Mouse (Mus musculus): Measurements from ENCODE around the gene Birc2. TPM values are rescaled to one million over a fixed set of nuclear protein-coding genes. Genes with fewer than 3 reads are reported as not detected.
"Not testable (repeated sequence)": the region's sequence is repeated elsewhere in the genome, so short reads cannot be mapped to it uniquely, and the experiment has no call there.

The Birc2 gene
- polyA plus RNA-seq, 1 experiment from 2014 or later, result 42.8 TPM

- H3K4me3 ChIP-seq (ENCODE audit: low read depth, low read length), result no peak overlapping the region
- 86% methylated on average over 10 of the region's 10 CpGs for WGBS
These were observed 33.9 kb upstream of the Birc2 start for GRCm38 (mm10) chr9:7870556-7871315.

DNA sequence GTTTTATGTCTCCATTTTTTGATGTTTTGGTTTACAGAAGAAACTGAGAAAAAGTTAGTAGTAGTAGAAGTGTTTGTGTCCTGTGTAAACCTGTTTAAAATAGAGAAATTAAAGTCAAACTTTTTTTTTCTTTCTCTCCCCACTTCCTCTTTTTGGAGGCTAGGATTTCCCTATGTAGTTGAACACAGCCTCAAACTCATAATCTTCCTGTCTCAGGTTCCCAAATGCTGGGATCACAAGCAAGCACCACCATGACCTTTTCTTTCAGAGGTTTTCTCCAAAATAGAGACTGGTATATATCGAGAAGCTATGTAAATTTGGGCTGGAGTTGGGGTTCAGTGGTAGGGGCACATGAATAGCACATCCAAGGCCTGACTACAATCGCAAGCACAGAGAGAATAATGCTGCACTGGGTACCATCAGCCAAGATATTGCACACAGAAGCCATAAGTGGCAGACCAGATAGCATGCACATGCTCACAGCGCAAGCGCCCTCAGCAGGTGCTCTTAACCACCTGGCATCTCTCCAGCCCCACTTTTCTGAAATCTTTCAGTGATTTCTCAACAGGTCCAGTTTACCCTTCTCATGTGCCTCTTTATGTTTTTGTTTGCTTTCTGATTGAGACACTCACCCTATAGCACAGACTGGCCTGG lies 32.1 kb upstream of the Birc2 start:
- 95% methylated on average over 4 of the region's 4 CpGs for WGBS
- H3K27ac ChIP-seq (replicated peaks; ENCODE audit: low read depth, low read length), result no peak overlapping the region
- no peak for DNase-seq (ENCODE audit: low spot score)

More at GRCm38 (mm10) chr9:7870556-7871315, 33.9 kb upstream of the Birc2 start:
- Histone ChIP-seq H3K36me3 (ENCODE audit: control insufficient read depth, insufficient read depth, low read length) (no peaks in the 10 kb centered on the region), H3K9me3 (ENCODE audit: control insufficient read depth, low read length) (no peaks in the 10 kb centered on the region; the same call in 1 of the 2 replicates), H3K4me2 (ENCODE audit: low read depth, severe bottlenecking) (no peak overlapping the region), H3K4me1 (ENCODE audit: control insufficient read depth, insufficient read depth, low read length) (peaks cover 3% of the 10 kb centered on the region; the same call in 1 of the 2 replicates), H3K27ac (replicated peaks; ENCODE audit: low read depth, low read length) (no peak overlapping the region), H3K27me3 (ENCODE audit: control insufficient read depth, insufficient read depth, low read length) (no peaks in the 10 kb centered on the region), H3K9ac (ENCODE audit: low read length) (no peak overlapping the region)
- no peak for ATAC-seq (ENCODE audit: insufficient number of reproducible peaks, low FRiP score, low TSS enrichment, low read depth)
- no peak for DNase-seq (ENCODE audit: low spot score)

DNA sequence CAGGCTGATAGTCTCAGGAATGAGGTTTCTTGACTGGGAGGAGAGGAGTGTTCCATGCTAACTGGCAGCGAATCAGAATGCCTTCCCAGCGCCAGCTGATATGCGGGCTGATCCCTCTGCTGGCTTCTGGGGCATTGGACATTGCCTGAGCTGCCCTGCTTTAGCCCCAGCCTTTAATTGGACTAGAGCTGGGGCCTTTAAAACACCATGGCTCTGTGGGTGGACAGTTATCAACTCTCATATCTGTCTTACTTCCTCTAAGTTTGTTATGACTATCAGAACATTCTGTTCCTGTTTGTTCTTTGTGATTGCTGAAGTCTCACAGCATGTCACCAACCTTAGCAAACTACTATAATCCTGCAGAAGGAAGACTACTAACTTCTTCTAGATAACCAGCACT lies 31.1 kb upstream of the Birc2 start:
- H3K4me2 ChIP-seq (ENCODE audit: low read depth, severe bottlenecking), result no peak overlapping the region
- no peak overlapping the region for H3K27ac ChIP-seq (replicated peaks; ENCODE audit: low read depth, low read length)
- peaks cover 3% of the 10 kb centered on the region; the same call in 1 of the 2 replicates for H3K4me1 ChIP-seq (ENCODE audit: control insufficient read depth, insufficient read depth, low read length)
- DNase-seq (ENCODE audit: low spot score) (no peak), ATAC-seq (ENCODE audit: insufficient number of reproducible peaks, low FRiP score, low TSS enrichment, low read depth) (no peak)
- H3K27me3 ChIP-seq (ENCODE audit: control insufficient read depth, insufficient read depth, low read length), result no peaks in the 10 kb centered on the region
- no peak overlapping the region for H3K4me3 ChIP-seq (ENCODE audit: low read depth, low read length)
- H3K9me3 ChIP-seq (ENCODE audit: control insufficient read depth, low read length), result no peaks in the 10 kb centered on the region
- no peak overlapping the region for H3K9ac ChIP-seq (ENCODE audit: low read length)
- no peaks in the 10 kb centered on the region for H3K36me3 ChIP-seq (ENCODE audit: control insufficient read depth, insufficient read depth, low read length)
- 90% methylated on average over 3 of the region's 3 CpGs for WGBS

More for the DNA sequence above, 32.1 kb upstream of the Birc2 start:
- H3K36me3 ChIP-seq (ENCODE audit: control insufficient read depth, insufficient read depth, low read length), result no peaks in the 10 kb centered on the region
- peaks cover 3% of the 10 kb centered on the region; the same call in 1 of the 2 replicates for H3K4me1 ChIP-seq (ENCODE audit: control insufficient read depth, insufficient read depth, low read length)
- no peaks in the 10 kb centered on the region for H3K27me3 ChIP-seq (ENCODE audit: control insufficient read depth, insufficient read depth, low read length)
- no peak for ATAC-seq (ENCODE audit: insufficient number of reproducible peaks, low FRiP score, low TSS enrichment, low read depth)
- no peak overlapping the region for H3K4me2 ChIP-seq (ENCODE audit: low read depth, severe bottlenecking)
- H3K9me3 ChIP-seq (ENCODE audit: control insufficient read depth, low read length), result no peaks in the 10 kb centered on the region; the same call in 1 of the 2 replicates
- no peak overlapping the region for H3K4me3 ChIP-seq (ENCODE audit: low read depth, low read length)
- H3K9ac ChIP-seq (ENCODE audit: low read length), result no peak overlapping the region

DNA sequence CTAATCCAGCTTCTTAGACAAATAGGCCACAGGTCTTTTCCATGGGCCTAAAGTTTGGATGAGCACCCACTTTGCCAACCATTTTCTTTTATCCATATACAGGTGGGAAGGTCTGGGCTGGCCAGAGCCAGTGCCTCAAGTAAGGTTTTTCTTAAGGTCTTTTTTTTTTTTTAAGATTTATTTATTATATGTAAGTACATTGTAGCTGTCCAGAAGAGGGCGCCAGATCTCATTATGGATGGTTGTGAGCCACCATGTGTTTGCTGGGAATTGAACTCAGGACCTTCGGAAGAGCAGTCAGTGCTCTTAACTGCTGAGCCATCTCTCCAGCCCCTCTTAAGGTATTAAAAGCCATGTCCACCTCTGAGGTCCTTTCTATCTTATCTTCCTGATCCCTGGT lies 30.1 kb upstream of the Birc2 start:
- H3K9ac ChIP-seq (ENCODE audit: low read length); H3K27ac ChIP-seq (replicated peaks; ENCODE audit: low read depth, low read length); ATAC-seq (ENCODE audit: insufficient number of reproducible peaks, low FRiP score, low TSS enrichment, low read depth); H3K27me3 ChIP-seq (ENCODE audit: control insufficient read depth, insufficient read depth, low read length); H3K4me1 ChIP-seq (ENCODE audit: control insufficient read depth, insufficient read depth, low read length); H3K4me3 ChIP-seq (ENCODE audit: low read depth, low read length); H3K9me3 ChIP-seq (ENCODE audit: control insufficient read depth, low read length); DNase-seq (ENCODE audit: low spot score); H3K36me3 ChIP-seq (ENCODE audit: control insufficient read depth, insufficient read depth, low read length); H3K4me2 ChIP-seq (ENCODE audit: low read depth, severe bottlenecking): not testable (repeated sequence)
- 83% methylated on average over 2 of the region's 2 CpGs for WGBS

DNA sequence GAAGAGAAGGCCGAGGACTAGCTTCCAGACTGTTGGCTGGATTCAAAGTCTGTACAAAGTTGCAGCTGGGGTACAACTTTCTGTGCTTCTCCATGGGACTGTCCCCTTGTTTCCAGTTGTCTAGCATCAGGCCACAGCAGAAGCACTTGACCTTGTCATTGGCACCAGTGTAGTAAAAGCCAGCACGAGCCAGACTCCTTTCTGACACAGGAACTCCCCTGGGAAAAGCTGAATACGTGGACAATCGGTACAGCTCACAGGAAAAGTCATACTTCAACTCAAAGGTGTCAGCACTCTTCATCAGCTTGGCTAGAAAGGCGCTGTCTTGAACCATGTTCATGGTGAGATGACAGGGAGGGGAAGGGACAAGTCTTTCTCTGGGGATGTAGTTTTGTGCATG lies 24.1 kb upstream of the Birc2 start:
- Histone ChIP-seq H3K9me3 (ENCODE audit: control insufficient read depth, low read length) (no peaks in the 10 kb centered on the region; the same call in 1 of the 2 replicates), H3K4me1 (ENCODE audit: control insufficient read depth, insufficient read depth, low read length) (no peaks in the 10 kb centered on the region), H3K27me3 (ENCODE audit: control insufficient read depth, insufficient read depth, low read length) (no peaks in the 10 kb centered on the region), H3K9ac (ENCODE audit: low read length) (no peak overlapping the region), H3K27ac (replicated peaks; ENCODE audit: low read depth, low read length) (no peak overlapping the region), H3K4me2 (ENCODE audit: low read depth, severe bottlenecking) (no peak overlapping the region), H3K36me3 (ENCODE audit: control insufficient read depth, insufficient read depth, low read length) (no peaks in the 10 kb centered on the region), H3K4me3 (ENCODE audit: low read depth, low read length) (no peak overlapping the region)
- ATAC-seq (ENCODE audit: insufficient number of reproducible peaks, low FRiP score, low TSS enrichment, low read depth), result no peak
- no peak for DNase-seq (ENCODE audit: low spot score)
- 88% methylated on average over 5 of the region's 5 CpGs for WGBS

- H3K27me3 ChIP-seq (ENCODE audit: control insufficient read depth, insufficient read depth, low read length), result no peaks in the 10 kb centered on the region
- no peak for DNase-seq (ENCODE audit: low spot score)
These were observed 19.0 kb upstream of the Birc2 start for GRCm38 (mm10) chr9:7855912-7856311.

DNA sequence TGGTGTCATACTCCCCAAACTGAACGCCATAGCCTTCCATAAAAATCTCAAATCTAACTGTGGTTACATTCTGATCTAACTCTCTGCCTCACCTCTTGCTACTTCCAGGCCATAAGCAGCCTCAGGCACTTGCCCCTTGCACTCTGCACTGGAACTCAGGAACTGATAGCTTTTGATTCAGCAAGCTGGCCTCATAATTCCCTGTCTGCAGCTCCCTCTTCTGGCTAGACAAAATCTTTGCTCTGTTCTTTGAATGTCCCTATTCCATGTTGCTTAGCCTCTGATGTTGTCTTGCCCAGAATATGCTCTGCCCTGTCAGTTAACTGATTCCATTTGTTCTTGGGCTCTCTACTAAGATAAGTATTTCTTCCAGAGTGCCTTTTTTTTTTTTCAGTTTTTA lies 18.5 kb upstream of the Birc2 start:
- WGBS, result 39% methylated on average over 1 of the region's 1 CpGs
- Histone ChIP-seq H3K9me3 (ENCODE audit: control insufficient read depth, low read length) (no peaks in the 10 kb centered on the region; the same call in 1 of the 2 replicates), H3K27ac (replicated peaks; ENCODE audit: low read depth, low read length) (no peak overlapping the region), H3K4me3 (ENCODE audit: low read depth, low read length) (no peak overlapping the region), H3K9ac (ENCODE audit: low read length) (no peak overlapping the region), H3K27me3 (ENCODE audit: control insufficient read depth, insufficient read depth, low read length) (no peaks in the 10 kb centered on the region), H3K36me3 (ENCODE audit: control insufficient read depth, insufficient read depth, low read length) (no peaks in the 10 kb centered on the region), H3K4me1 (ENCODE audit: control insufficient read depth, insufficient read depth, low read length) (no peaks in the 10 kb centered on the region), H3K4me2 (ENCODE audit: low read depth, severe bottlenecking) (no peak overlapping the region)
- ATAC-seq (ENCODE audit: insufficient number of reproducible peaks, low FRiP score, low TSS enrichment, low read depth) (no peak), DNase-seq (ENCODE audit: low spot score) (peak; percentile 39)

More at GRCm38 (mm10) chr9:7855912-7856311, 19.0 kb upstream of the Birc2 start:
- ATAC-seq (ENCODE audit: insufficient number of reproducible peaks, low FRiP score, low TSS enrichment, low read depth), result no peak
- no peaks in the 10 kb centered on the region; the same call in 1 of the 2 replicates for H3K9me3 ChIP-seq (ENCODE audit: control insufficient read depth, low read length)
- WGBS, result 75% methylated on average over 3 of the region's 3 CpGs
- no peaks in the 10 kb centered on the region for H3K36me3 ChIP-seq (ENCODE audit: control insufficient read depth, insufficient read depth, low read length)
- H3K4me1 ChIP-seq (ENCODE audit: control insufficient read depth, insufficient read depth, low read length), result no peaks in the 10 kb centered on the region
- no peak overlapping the region for H3K4me3 ChIP-seq (ENCODE audit: low read depth, low read length)
- no peak overlapping the region for H3K9ac ChIP-seq (ENCODE audit: low read length)
- H3K27ac ChIP-seq (replicated peaks; ENCODE audit: low read depth, low read length), result no peak overlapping the region
- H3K4me2 ChIP-seq (ENCODE audit: low read depth, severe bottlenecking), result no peak overlapping the region

GRCm38 (mm10) chr9:7854196-7854595 lies 17.3 kb upstream of the Birc2 start:
- not testable (repeated sequence) for DNase-seq (ENCODE audit: low spot score); H3K27ac ChIP-seq (replicated peaks; ENCODE audit: low read depth, low read length); H3K27me3 ChIP-seq (ENCODE audit: control insufficient read depth, insufficient read depth, low read length); H3K4me2 ChIP-seq (ENCODE audit: low read depth, severe bottlenecking); H3K9me3 ChIP-seq (ENCODE audit: control insufficient read depth, low read length); H3K4me1 ChIP-seq (ENCODE audit: control insufficient read depth, insufficient read depth, low read length); H3K4me3 ChIP-seq (ENCODE audit: low read depth, low read length); H3K36me3 ChIP-seq (ENCODE audit: control insufficient read depth, insufficient read depth, low read length); ATAC-seq (ENCODE audit: insufficient number of reproducible peaks, low FRiP score, low TSS enrichment, low read depth); H3K9ac ChIP-seq (ENCODE audit: low read length)
- WGBS, result 75% methylated on average over 14 of the region's 14 CpGs

Data from limb, embryonic 11.5 days (tissue).